Mouse (Mus musculus) cerebellum, postnatal 4 days (tissue): ENCODE results near the gene Gps1.
"Not testable (repeated sequence)": the region's sequence is repeated elsewhere in the genome, so short reads cannot be mapped to it uniquely, and the experiment has no call there.

Source experiments
- DNase-seq, 2 experiments: peaks; one replicate each; pipeline ENCODE4 v3.0.0; 2022; ENCODE audit warnings: low spot score in 2 of 2, mixed read lengths in 1 of 2

Gene Gps1

DNA sequence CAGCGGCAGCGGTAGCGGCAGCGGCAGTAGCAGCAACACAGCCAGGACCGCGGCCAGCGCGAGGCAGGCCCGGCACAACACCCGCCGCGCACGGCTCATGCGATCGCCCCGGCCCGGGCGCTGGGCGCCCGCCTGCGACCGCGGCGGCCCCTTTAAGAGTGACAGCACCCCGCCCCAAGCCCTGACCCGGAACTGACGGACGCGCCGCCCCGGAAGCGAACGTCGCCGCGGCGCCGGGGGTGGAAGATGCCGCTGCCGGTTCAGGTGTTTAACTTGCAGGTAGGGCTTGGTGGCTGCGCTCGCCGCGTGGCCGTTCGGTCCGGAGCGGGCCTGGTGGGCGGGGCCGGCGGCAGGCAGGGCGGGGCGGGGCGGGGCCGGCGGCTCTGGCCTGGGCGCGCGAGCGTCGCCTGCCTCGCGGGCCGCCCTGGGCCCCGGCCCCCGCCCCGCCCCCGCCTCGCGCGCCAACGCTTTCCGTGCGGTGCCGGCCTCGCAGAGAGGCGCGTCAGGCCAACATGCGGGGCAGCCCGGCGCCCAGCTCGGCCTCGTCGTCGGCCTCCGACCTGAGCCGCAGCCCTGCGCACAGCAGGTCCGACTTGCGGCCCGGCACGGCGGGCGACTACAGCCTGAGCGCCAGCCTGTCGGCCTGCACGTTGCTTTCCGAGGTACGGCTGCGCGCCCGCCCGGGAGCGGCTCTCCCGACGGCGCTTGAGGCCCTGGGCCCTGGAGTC is at the start of gene Gps1, which contains the start of gene Rfng:
Gene Gps1 (plus strand): TSS at position 209 of the 728 bp plus-strand sequence.
Gene Rfng (minus strand): TSS at position 144 of the 728 bp plus-strand sequence.
- peak; percentile 66 to 81 for DNase-seq

- DNase-seq = no peak
These were observed 47.6 kb upstream of the Gps1 start for GRCm38 (mm10) chr11:120736424-120736823.

DNA sequence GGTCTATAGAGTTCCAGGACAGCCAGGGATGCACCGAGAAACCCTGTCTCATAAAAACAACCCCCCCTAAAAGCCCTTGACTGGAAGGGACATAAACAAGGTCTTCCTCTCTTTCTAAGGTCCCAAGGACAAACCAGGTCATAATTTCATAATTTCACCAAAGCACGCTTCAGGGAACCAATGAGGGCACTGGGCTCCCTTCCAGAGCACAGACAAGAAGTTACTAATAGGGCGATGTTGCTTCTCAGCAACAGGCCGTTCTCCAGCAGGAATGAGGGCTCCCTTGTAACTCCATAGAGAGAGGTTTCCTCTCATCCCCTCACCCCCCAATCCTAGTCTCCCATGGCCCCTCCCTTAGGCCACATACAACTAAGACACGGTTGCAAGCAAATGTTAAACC is 43.1 kb upstream of the Gps1 start:
- no peak for DNase-seq

DNA sequence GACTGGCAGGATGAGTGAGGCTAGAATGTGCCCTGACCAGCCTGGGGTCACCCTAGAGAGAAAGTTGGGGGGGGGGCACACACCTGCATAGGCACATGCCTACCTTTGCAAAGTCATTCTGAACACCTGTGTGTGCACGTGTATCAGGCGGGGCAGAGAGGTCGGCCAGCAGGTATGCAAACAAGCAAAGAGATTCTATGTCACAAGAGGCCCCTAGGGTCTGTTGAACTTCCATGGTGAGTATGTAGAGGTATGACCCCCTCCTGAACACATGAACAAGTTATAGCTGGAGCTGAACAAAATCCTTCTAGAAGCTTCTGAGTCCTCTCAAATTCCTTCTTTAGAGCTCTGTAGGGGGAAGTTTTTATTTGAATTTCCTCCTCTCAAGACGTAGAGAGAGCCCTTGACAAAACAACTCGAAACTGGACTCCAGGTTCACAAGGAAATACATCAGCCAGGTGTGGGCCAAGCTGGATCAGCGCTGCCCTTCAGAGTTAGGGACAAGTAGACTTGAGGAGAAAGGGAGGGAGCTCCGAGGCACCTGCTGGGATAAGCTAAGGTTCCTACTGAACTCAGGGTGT is 39.9 kb upstream of the Gps1 start:
- no peak for DNase-seq

DNA sequence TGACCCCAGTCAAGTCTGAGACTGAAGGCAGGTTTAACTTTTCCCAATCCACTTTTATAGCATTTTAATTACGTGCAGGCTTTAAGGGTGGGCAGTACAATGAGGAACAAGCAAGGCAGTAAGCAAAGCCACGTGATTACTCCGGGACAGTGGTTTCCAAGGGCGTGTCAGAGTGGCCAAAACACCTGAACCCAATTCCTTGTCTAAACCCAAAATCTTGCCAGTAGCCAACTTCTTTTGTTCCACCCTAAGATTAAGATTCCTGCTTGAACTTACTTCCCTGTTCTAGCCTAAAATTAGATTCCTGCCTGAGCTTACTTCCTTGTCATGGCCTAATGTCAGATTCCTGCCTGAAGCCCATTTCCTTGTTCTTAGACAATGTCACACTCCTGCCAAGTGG is 36.1 kb upstream of the Gps1 start:
- no peak for DNase-seq

- DNase-seq = no peak
These were observed 34.6 kb upstream of the Gps1 start for GRCm38 (mm10) chr11:120749430-120749829.

DNA sequence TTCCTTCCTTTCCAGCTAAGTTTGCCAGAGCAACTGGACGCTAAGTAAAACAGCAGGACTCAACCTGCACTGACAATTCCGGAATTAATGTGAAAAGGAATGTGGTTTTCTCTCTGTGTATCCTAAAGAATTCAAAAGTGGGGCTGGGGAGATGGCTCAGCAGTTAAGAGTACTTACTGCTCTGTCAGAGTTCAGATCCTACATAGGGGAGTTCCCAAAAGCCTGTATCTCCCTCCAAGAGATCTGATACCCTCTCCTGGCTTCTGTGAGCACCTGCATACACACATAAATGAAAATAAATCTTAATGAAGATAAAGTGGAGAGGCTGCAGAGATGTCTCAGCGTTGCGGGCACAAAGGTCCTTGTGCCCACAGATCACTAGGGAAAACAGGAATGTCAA is 32.5 kb upstream of the Gps1 start:
- DNase-seq = no peak

- DNase-seq = no peak
These were observed 23.8 kb upstream of the Gps1 start for GRCm38 (mm10) chr11:120760236-120760635.

- no peak for DNase-seq
These were observed 22.0 kb upstream of the Gps1 start for GRCm38 (mm10) chr11:120761811-120762671.

DNA sequence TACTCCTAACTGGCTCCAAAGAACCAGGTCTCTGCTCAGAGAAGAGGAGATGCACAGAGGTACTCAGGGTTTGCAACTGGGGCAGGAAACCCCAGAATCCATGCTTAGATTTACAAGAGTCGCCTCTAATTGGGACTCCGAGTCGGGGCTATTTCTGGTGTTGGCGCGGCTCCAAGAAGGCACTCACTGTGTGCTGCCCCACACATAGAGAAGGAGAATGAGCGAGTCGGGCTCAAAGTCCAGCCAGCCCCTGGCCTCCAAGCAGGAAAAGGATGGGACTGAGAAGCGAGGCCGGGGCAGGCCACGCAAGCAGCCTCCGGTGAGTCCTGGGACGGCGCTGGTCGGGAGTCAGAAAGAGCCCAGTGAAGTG is 21.4 kb upstream of the Gps1 start, which contains the start of gene Hmga1b:
Gene Hmga1b (plus strand): TSS at position 123 of the 370 bp plus-strand sequence.
- DNase-seq = not testable (repeated sequence)

GRCm38 (mm10) chr11:120763121-120763999 is 20.7 kb upstream of the Gps1 start:
- not testable (repeated sequence) for DNase-seq

DNA sequence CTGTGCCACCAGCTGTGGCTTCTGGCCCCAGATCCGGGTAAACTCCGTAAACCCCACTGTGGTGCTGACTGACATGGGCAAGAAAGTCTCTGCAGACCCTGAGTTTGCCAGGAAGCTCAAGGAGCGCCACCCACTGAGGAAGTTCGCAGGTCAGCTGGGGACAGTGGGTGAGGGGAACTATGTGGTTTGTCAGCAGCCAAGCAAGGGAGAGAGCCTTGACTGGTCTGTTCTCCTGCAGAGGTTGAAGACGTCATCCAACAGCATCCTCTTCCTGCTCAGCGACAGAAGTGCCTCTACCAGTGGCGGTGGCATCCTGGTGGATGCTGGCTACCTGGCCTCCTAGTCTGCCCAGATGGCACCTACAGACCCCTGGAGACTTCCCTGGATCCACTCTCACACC is 17.0 kb upstream of the Gps1 start:
- not testable (repeated sequence) for DNase-seq

GRCm38 (mm10) chr11:120768206-120768605 is 15.9 kb upstream of the Gps1 start:
- no peak for DNase-seq

DNA sequence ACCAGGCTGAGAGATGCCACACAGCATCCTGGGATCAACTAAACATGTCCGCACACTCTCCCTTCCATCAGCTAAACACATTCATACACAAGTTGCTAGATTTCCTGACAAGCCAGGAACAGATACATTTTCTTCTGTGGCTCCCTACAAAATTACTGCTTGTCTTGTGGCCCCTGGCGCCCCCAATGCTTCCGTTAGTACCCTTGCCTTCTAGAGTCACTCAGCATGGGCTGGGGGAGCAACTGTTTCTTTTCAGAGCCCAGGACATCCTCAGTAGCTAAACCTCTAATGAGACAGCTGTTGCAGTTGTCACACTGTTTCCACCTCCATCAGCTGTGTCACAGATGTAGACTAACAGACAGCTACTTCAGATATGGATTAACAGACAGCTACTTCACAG is 11.3 kb upstream of the Gps1 start:
- no peak for DNase-seq

DNA sequence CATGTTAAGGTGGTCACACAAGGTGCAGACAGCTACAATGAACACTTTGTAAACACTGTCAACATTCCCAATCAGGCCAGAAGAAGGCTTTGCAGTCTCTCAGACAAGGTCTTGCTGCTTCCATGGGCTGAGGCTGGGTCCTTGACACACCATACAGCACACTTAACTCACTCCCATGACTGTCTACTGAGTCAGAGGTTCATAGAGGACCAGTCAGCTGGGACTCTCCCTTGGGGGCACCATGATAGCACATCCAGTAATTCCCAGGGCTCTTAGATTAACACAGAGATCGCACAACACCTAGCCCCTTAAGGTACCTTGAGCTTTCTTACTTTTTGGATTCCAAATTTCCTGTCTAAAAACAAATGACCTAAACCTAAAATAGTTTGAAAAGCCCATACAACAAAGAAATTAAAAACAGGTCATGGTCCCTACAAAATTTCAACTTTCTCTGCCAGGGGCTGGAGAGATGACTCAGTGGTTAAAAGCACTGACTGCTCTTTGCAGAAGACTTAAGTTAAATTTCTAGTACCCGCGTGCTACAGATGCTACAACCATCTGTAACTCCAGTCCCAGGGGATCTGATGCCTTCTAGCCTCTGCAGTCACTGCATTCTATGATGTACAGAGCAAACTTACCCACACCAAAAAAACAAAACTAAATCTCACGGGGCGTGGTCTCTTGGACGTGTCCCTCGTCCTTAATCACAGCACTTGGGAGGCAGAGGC is 10.4 kb upstream of the Gps1 start:
- DNase-seq = no peak

DNA sequence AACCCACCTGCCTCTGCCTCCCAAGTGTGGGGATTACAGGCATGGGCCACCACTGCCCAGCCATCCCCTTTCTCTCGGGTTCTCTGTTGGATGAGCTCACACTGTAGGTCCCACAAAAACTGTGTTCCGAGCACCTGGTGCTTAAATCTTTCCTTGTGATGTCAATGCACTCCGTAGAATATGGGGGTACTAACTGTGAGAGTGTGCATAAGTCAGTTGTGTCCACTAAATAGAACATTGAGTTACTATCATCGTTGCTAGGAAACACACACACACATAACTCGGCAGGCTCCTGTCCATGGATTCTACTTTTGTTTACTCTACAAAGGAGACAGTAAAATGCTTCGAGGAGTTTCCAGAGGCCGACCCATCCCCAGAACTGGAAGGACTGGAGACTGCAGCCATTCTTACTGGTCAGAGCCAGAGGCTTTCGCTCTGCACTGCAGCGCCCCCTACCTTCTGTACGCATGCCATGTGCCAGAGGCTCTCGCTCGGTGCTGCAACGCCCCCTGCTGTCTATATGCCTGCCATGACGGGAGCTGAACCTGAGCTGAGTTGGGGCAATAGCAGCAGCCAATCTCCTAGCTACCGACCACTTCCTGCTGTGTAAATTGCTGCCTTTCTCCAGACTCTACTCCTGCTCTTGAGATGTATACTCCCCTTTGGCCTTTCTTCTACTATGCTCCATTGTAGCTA is 8.2 kb upstream of the Gps1 start:
- peak; percentile 97 to 99 for DNase-seq

DNA sequence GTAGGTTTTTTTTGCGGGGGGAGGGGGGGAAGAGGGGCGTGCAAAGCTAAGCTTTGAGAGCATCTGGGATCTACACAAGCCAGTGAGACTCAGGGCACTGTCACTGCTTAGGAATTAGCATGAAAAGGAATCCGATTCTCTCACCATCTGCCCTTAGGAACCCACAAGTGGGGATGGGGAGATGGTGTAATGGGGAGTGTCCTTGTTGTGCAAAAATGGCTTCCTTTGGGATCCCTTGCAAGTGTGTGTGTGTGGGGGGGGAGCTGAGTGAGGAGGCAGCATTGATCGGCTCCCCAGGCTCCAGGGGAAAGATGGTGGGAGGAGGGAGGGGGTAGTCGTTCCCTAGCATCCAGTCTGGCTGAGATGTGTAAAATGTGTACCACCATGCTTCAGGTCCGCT is 6.9 kb upstream of the Gps1 start:
- DNase-seq = no peak

DNA sequence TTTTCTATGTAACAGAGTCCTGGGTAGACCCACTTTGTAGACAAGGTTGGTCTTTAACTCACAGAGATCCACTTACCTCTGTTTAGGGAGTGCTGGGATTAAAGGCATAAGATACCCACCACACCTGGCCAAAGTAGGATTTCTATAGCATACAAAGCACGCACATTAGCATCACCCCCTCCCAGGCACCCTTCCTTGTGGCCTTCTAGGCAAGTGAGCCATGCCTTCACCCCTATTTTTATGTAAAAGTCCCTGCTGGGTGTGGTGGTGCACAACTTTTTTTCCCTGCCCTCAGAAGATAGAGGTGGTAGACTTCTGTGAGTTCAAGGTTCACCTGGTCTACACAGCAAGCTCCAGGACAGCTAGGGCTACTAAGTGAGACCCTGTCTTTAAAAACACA is 4.2 kb upstream of the Gps1 start:
- no peak for DNase-seq

GRCm38 (mm10) chr11:120781361-120781760 is 2.7 kb upstream of the Gps1 start:
- not testable (repeated sequence) for DNase-seq

- DNase-seq = no peak
These were observed 527 bp upstream of the Gps1 start for GRCm38 (mm10) chr11:120783426-120784063.
